Mouse (Mus musculus): ENCODE measurements at regions not wholly inside any gene's neighbourhood (a gene's known extent, or its start where the extent isn't known, plus 50 kb on each side); places are given as distances from the start of the nearest gene placed in this dataset.
A peak's percentile ranks its signal among the peaks of the same experiment; 100 is the strongest.
"Not testable (repeated sequence)": the region's sequence is repeated elsewhere in the genome, so short reads cannot be mapped to it uniquely, and the experiment has no call there.

- ATAC-seq, result peak; percentile 89
These were observed 52.0 kb upstream of the Trpm1 start for GRCm38 (mm10) chr7:64101679-64102078.

- no peak for ATAC-seq
These were observed 54.0 kb upstream of the Trpm1 start for GRCm38 (mm10) chr7:64099606-64100005.

- no peak for ATAC-seq
These were observed 63.6 kb upstream of the Trpm1 start for GRCm38 (mm10) chr7:64090067-64090466.

GRCm38 (mm10) chr7:64089034-64089433 lies 64.6 kb upstream of the Trpm1 start:
- no peak for ATAC-seq

GRCm38 (mm10) chr7:64083978-64084377 lies 69.7 kb upstream of the Trpm1 start:
- ATAC-seq, result not testable (repeated sequence)

GRCm38 (mm10) chr7:64082651-64083050 lies 71.0 kb upstream of the Trpm1 start:
- ATAC-seq, result no peak

GRCm38 (mm10) chr7:64082201-64082600 lies 71.4 kb upstream of the Trpm1 start:
- no peak for ATAC-seq

GRCm38 (mm10) chr7:64081618-64082017 lies 72.0 kb upstream of the Trpm1 start:
- no peak for ATAC-seq

GRCm38 (mm10) chr7:64081019-64081418 lies 72.6 kb upstream of the Trpm1 start:
- no peak for ATAC-seq

- ATAC-seq, result no peak
These were observed 74.3 kb upstream of the Trpm1 start for GRCm38 (mm10) chr7:64079301-64079700.

- ATAC-seq, result no peak
These were observed 75.0 kb upstream of the Trpm1 start for GRCm38 (mm10) chr7:64078646-64079045.

- ATAC-seq, result peak; percentile 70
These were observed 76.1 kb upstream of the Trpm1 start for GRCm38 (mm10) chr7:64077526-64077925.

GRCm38 (mm10) chr7:64076764-64077360 lies 76.8 kb upstream of the Trpm1 start:
- peak; percentile 44 for ATAC-seq

- no peak for ATAC-seq
These were observed 77.8 kb upstream of the Trpm1 start for GRCm38 (mm10) chr7:64075696-64076313.

GRCm38 (mm10) chr7:64074661-64075234 lies 78.9 kb upstream of the Trpm1 start:
- ATAC-seq, result no peak

GRCm38 (mm10) chr7:64074186-64074585 lies 79.4 kb upstream of the Trpm1 start:
- ATAC-seq, result no peak

GRCm38 (mm10) chr7:64073781-64074180 lies 79.9 kb upstream of the Trpm1 start:
- ATAC-seq, result no peak

GRCm38 (mm10) chr7:64070930-64071329 lies 82.7 kb upstream of the Trpm1 start:
- ATAC-seq, result no peak

- ATAC-seq, result no peak
These were observed 87.9 kb upstream of the Trpm1 start for GRCm38 (mm10) chr7:64065529-64066247.

- ATAC-seq, result no peak
These were observed 89.0 kb upstream of the Trpm1 start for GRCm38 (mm10) chr7:64064460-64065241.

GRCm38 (mm10) chr7:64061170-64061569 lies 92.5 kb upstream of the Trpm1 start:
- ATAC-seq, result peak; percentile 83

GRCm38 (mm10) chr7:64060582-64060981 lies 93.1 kb upstream of the Trpm1 start:
- no peak for ATAC-seq

GRCm38 (mm10) chr7:64060051-64060450 lies 93.6 kb upstream of the Trpm1 start:
- no peak for ATAC-seq

All from CD4-positive, CD25-positive, alpha-beta regulatory T cell, adult 4 months (primary cell).